Mouse (Mus musculus): ENCODE data around the gene Tram2. TPM values are rescaled to one million over a fixed set of nuclear protein-coding genes. Genes with fewer than 3 reads are reported as not detected.
A peak's percentile ranks its signal among the peaks of the same experiment; 100 is the strongest.

Tram2 gene
- total and polyA plus RNA-seq, 2 experiments: 2.5 to 4.1 TPM

GRCm38 (mm10) chr1:21080362-21080761 is 1.3 kb upstream of the Tram2 start:
- no peaks in the 10 kb centered on the region for H3K27me3 ChIP-seq (ENCODE audit: control insufficient read depth, insufficient read depth, low read length)
- no peak for TF ChIP-seq POLR2A (IDR thresholded peaks at IDR 0.05; ENCODE audit: extremely low read depth, insufficient read depth, low read length)
- TF ChIP-seq CTCF (IDR thresholded peaks at IDR 0.05; ENCODE audit: low read depth, low read length): peak; percentile 39; the same call in 1 of the 2 replicates
- peak; percentile 94 for DNase-seq (ENCODE audit: extremely low read depth, low read depth, low spot score)
- H3K79me2 ChIP-seq (ENCODE audit: control insufficient read depth, insufficient read depth, low read length): peaks cover 14% of the 10 kb centered on the region; the same call in 1 of the 2 replicates
- 0 out of 2 replicates have a peak overlapping the region, but pooled peaks have one; percentile 28 for H3K27ac ChIP-seq (replicated peaks; ENCODE audit: insufficient read depth, low read depth, low read length)
- WGBS: 60% methylated on average over 12 of the region's 12 CpGs
- H3K4me1 ChIP-seq (ENCODE audit: control insufficient read depth, insufficient read depth, low read length): peaks cover 12% of the 10 kb centered on the region
- no peak overlapping the region for H3K4me3 ChIP-seq (ENCODE audit: insufficient read depth, low read depth, low read length)
- no peaks in the 10 kb centered on the region for H3K36me3 ChIP-seq (ENCODE audit: control insufficient read depth, insufficient read depth, low read length)
- H3K9ac ChIP-seq (ENCODE audit: low read depth, low read length): no peak overlapping the region

DNA sequence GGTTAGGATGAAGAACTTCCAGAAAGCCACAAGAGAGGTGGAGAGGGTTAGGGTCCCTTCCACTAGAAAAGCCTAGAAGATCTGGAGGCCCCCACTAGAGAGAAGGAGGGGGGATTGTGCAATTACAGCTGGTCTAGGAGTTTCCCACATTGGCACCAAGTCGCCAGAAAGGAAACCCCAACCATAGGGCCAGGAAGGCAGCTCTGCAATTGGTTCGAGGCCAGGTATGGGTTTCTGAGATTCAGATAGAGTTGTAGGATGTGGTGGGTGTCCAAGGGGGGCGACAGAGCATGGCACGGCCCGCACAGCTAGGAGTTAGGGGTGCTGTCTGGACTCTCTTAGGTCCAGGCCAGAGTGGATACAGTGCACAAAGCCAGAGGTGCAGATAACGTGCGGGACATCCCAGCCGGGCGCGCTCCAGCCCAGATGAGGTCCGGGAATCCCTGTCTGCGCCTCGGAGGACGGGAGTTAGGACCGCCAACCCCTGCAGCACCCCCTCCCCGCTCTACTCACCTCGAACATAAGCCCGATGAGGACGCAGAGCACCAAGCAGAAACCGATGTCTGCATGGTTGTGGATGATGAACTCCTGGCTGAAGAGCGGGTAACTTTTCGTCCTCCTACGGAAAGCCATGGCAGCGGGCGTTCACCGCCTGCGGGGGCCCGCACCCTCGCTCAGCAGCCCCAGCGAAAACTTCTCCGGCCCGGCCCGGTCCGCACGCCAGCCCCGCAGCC is 381 bp downstream of the Tram2 start:
- Histone ChIP-seq H3K36me3 (ENCODE audit: control insufficient read depth, insufficient read depth, low read length) (no peaks in the 10 kb centered on the region), H3K27me3 (ENCODE audit: control insufficient read depth, insufficient read depth, low read length) (no peaks in the 10 kb centered on the region), H3K27ac (replicated peaks; ENCODE audit: insufficient read depth, low read depth, low read length) (peak overlapping the region; percentile 67), H3K79me2 (ENCODE audit: control insufficient read depth, insufficient read depth, low read length) (peaks cover 22% of the 10 kb centered on the region; the same call in 1 of the 2 replicates), H3K4me1 (ENCODE audit: control insufficient read depth, insufficient read depth, low read length) (peaks cover 12% of the 10 kb centered on the region), H3K4me3 (ENCODE audit: insufficient read depth, low read depth, low read length) (peak overlapping the region; percentile 73), H3K9ac (ENCODE audit: low read depth, low read length) (peak overlapping the region; percentile 79)
- TF ChIP-seq CTCF (IDR thresholded peaks at IDR 0.05; ENCODE audit: low read depth, low read length): no peak
- TF ChIP-seq POLR2A (IDR thresholded peaks at IDR 0.05; ENCODE audit: extremely low read depth, insufficient read depth, low read length): 0 out of 2 replicates have a peak, but pooled peaks have one; percentile 51
- 1% methylated on average over 36 of the region's 36 CpGs for WGBS
- peak; percentile 18 for DNase-seq (ENCODE audit: extremely low read depth, low read depth, low spot score)

DNA sequence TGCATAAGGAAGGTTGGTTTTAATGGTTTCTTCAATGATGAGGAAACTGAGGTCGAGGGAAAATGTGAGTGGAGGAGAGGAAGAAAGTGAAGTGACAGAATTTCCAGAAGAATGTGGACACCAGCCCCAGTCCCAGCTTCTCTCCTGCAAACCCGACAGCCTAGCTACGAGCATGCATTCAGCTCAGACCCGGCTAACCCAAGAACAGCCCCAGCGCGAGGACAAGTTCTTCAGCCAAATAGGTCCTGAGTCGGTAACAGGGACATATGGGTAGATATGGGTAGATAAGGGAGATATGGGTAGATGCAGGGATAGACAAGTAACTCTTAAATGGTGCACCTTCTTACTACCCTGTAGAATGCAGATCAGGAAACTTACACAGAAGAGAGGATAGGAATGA is 1.4 kb downstream of the Tram2 start:
- Histone ChIP-seq H3K27ac (replicated peaks; ENCODE audit: insufficient read depth, low read depth, low read length) (no peak overlapping the region), H3K27me3 (ENCODE audit: control insufficient read depth, insufficient read depth, low read length) (no peaks in the 10 kb centered on the region), H3K4me1 (ENCODE audit: control insufficient read depth, insufficient read depth, low read length) (peaks cover 17% of the 10 kb centered on the region), H3K4me3 (ENCODE audit: insufficient read depth, low read depth, low read length) (no peak overlapping the region), H3K79me2 (ENCODE audit: control insufficient read depth, insufficient read depth, low read length) (peaks cover 26% of the 10 kb centered on the region; the same call in 1 of the 2 replicates), H3K36me3 (ENCODE audit: control insufficient read depth, insufficient read depth, low read length) (no peaks in the 10 kb centered on the region), H3K9ac (ENCODE audit: low read depth, low read length) (no peak overlapping the region)
- TF ChIP-seq CTCF (IDR thresholded peaks at IDR 0.05; ENCODE audit: low read depth, low read length): no peak
- no peak for TF ChIP-seq POLR2A (IDR thresholded peaks at IDR 0.05; ENCODE audit: extremely low read depth, insufficient read depth, low read length)
- 81% methylated on average over 7 of the region's 7 CpGs for WGBS
- DNase-seq (ENCODE audit: extremely low read depth, low read depth, low spot score): no peak

DNA sequence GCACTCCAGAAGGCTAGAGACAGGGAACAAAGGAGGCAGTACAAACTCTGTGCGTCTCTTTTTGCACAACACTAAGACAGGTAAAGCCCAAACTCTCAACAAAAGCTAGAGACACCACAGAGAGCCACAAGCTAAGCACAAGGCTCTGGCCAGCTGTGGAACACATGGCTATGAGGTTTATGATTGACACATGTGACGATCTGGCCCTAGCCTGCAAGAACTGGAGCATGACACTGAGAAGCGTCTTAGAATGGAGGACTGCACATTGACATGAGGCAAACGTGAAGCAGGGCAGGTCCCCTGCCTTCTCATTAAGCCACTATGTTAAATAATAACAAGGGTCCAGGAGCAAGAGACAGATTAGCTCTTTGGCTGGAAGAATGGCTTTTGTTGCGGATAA is 1.8 kb downstream of the Tram2 start:
- H3K9ac ChIP-seq (ENCODE audit: low read depth, low read length): peak overlapping the region; percentile 16; the same call in 1 of the 2 replicates
- TF ChIP-seq POLR2A (IDR thresholded peaks at IDR 0.05; ENCODE audit: extremely low read depth, insufficient read depth, low read length) (no peak), CTCF (IDR thresholded peaks at IDR 0.05; ENCODE audit: low read depth, low read length) (no peak)
- H3K36me3 ChIP-seq (ENCODE audit: control insufficient read depth, insufficient read depth, low read length): no peaks in the 10 kb centered on the region
- no peak overlapping the region for H3K4me3 ChIP-seq (ENCODE audit: insufficient read depth, low read depth, low read length)
- H3K79me2 ChIP-seq (ENCODE audit: control insufficient read depth, insufficient read depth, low read length): peaks cover 26% of the 10 kb centered on the region; the same call in 1 of the 2 replicates
- DNase-seq (ENCODE audit: extremely low read depth, low read depth, low spot score): no peak
- 81% methylated on average over 5 of the region's 5 CpGs for WGBS
- H3K4me1 ChIP-seq (ENCODE audit: control insufficient read depth, insufficient read depth, low read length): peaks cover 17% of the 10 kb centered on the region
- H3K27me3 ChIP-seq (ENCODE audit: control insufficient read depth, insufficient read depth, low read length): no peaks in the 10 kb centered on the region
- no peak overlapping the region for H3K27ac ChIP-seq (replicated peaks; ENCODE audit: insufficient read depth, low read depth, low read length)

- TF ChIP-seq CTCF (IDR thresholded peaks at IDR 0.05; ENCODE audit: low read depth, low read length): no peak
- no peak for TF ChIP-seq POLR2A (IDR thresholded peaks at IDR 0.05; ENCODE audit: extremely low read depth, insufficient read depth, low read length)
- H3K27me3 ChIP-seq (ENCODE audit: control insufficient read depth, insufficient read depth, low read length): no peaks in the 10 kb centered on the region
- no peak overlapping the region for H3K4me3 ChIP-seq (ENCODE audit: insufficient read depth, low read depth, low read length)
- H3K27ac ChIP-seq (replicated peaks; ENCODE audit: insufficient read depth, low read depth, low read length): no peak overlapping the region
- WGBS: 64% methylated on average over 6 of the region's 6 CpGs
- H3K36me3 ChIP-seq (ENCODE audit: control insufficient read depth, insufficient read depth, low read length): no peaks in the 10 kb centered on the region
- peaks cover 26% of the 10 kb centered on the region; the same call in 1 of the 2 replicates for H3K79me2 ChIP-seq (ENCODE audit: control insufficient read depth, insufficient read depth, low read length)
- peaks cover 17% of the 10 kb centered on the region for H3K4me1 ChIP-seq (ENCODE audit: control insufficient read depth, insufficient read depth, low read length)
- H3K9ac ChIP-seq (ENCODE audit: low read depth, low read length): no peak overlapping the region
- no peak for DNase-seq (ENCODE audit: extremely low read depth, low read depth, low spot score)
Observed at GRCm38 (mm10) chr1:21075986-21076495, 3.0 kb downstream of the Tram2 start.

DNA sequence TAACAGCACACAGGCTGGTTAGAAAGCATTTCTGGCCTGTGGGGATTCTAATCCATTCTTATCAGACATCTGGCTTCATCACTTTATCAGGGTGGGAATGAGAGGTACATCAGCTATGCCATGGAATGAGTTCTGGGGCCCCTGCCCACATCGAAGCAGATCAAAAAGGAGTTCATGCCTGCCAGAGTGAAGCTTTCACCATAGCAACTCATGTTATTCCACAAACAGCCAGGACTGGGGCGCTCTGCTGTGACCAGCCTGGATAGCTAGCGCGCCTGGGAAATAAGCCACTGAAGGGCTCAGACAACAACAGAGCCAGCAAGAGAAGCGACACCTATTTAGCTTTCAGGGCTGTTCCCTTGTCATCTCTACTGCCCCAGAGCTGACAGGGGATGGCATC is 4.8 kb downstream of the Tram2 start:
- Histone ChIP-seq H3K79me2 (ENCODE audit: control insufficient read depth, insufficient read depth, low read length) (peaks cover 26% of the 10 kb centered on the region; the same call in 1 of the 2 replicates), H3K36me3 (ENCODE audit: control insufficient read depth, insufficient read depth, low read length) (no peaks in the 10 kb centered on the region), H3K9ac (ENCODE audit: low read depth, low read length) (no peak overlapping the region), H3K4me3 (ENCODE audit: insufficient read depth, low read depth, low read length) (no peak overlapping the region), H3K4me1 (ENCODE audit: control insufficient read depth, insufficient read depth, low read length) (peaks cover 23% of the 10 kb centered on the region), H3K27ac (replicated peaks; ENCODE audit: insufficient read depth, low read depth, low read length) (no peak overlapping the region), H3K27me3 (ENCODE audit: control insufficient read depth, insufficient read depth, low read length) (no peaks in the 10 kb centered on the region)
- TF ChIP-seq POLR2A (IDR thresholded peaks at IDR 0.05; ENCODE audit: extremely low read depth, insufficient read depth, low read length) (no peak), CTCF (IDR thresholded peaks at IDR 0.05; ENCODE audit: low read depth, low read length) (no peak)
- 81% methylated on average over 5 of the region's 5 CpGs for WGBS
- no peak for DNase-seq (ENCODE audit: extremely low read depth, low read depth, low spot score)

Measured in liver, adult 2 months (tissue).